Mouse (Mus musculus) layer of hippocampus, adult 18-20 months (tissue): ENCODE measurements at regions not wholly inside any gene's neighbourhood (a gene's known extent, or its start where the extent isn't known, plus 50 kb on each side); places are given as distances from the start of the nearest gene placed in this dataset.
A peak's percentile ranks its signal among the peaks of the same experiment; 100 is the strongest.

Experiments used
- DNase-seq, 2 experiments: peaks; one replicate each; pipeline ENCODE4 v3.0.0; 2022; ENCODE audit warnings: low spot score in 2 of 2

GRCm38 (mm10) chr1:4671237-4672019 is 136.3 kb upstream of the Gm37988 start:
- DNase-seq = no peak

- no peak for DNase-seq
These were observed 135.3 kb upstream of the Gm37988 start for GRCm38 (mm10) chr1:4672344-4672743.

GRCm38 (mm10) chr1:4687605-4688004 is 120.1 kb upstream of the Gm37988 start:
- no peak for DNase-seq

GRCm38 (mm10) chr1:4689096-4689495 is 118.6 kb upstream of the Gm37988 start:
- DNase-seq = no peak

DNA sequence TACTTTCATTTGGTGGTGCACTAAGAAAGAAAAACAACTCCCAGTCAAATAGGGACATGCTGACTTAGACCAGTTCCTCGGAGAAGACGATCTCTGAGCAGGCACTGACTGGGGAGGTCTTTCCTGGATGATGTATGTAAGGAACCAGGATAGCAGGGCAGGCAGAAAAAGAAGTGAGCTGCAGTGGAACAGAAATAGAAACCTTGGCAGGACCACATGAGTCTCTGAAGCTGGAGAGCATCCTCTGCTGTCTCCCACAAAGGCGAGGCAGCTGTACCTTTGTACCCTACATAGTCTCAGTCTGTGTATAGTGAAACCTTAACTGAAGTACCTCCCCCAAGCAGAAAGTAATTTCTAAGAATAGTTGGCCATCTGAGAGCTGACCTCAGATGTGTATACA is 104.4 kb upstream of the Gm37988 start:
- DNase-seq = no peak

DNA sequence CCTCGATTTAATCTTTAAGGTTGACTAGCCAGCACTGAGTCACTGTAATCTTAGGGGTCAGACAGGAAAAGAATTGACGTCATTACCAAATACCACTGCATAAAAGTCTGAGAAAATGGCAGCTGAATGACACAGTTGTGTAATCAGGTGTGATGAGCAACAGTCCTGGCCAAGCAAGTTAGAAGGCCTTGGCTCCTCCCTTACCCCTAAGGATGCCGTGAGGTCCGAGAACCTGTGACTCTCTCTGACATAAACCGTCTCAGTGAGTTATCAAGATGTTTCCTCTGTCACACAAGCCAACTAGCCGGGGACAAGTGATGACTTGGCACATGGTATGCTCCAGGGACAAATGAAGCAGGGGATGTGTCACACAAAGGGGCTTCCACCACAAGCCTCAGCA is 101.5 kb upstream of the Gm37988 start:
- DNase-seq = no peak

- peak in 1 of 2 experiments; percentile 5 for DNase-seq
These were observed 85.3 kb upstream of the Gm37988 start for GRCm38 (mm10) chr1:4722333-4722931.
